Mouse (Mus musculus): ENCODE results near the gene Nav3. TPM values are rescaled to one million over a fixed set of nuclear protein-coding genes. Genes with fewer than 3 reads are reported as not detected.

Nav3 gene
- polyA plus RNA-seq, 1 experiment from 2014 or later, result 27.5 TPM

- no peaks in the 10 kb centered on the region for H3K27me3 ChIP-seq
- H3K9me3 ChIP-seq, result no peaks in the 10 kb centered on the region
- peak overlapping the region; percentile 85 for H3K27ac ChIP-seq (replicated peaks)
- ATAC-seq (ENCODE audit: low read depth), result peak; percentile 94
- no peak overlapping the region for H3K4me3 ChIP-seq
- WGBS, result 34% methylated on average over 11 of the region's 11 CpGs
- H3K4me2 ChIP-seq, result peak overlapping the region; percentile 24
- H3K9ac ChIP-seq, result peak overlapping the region; percentile 41; the same call in 1 of the 2 replicates
- peaks cover 30% of the 10 kb centered on the region for H3K4me1 ChIP-seq (replicated peaks)
- H3K36me3 ChIP-seq, result no peaks in the 10 kb centered on the region
These were observed 83.1 kb downstream of the Nav3 start for GRCm38 (mm10) chr10:110372724-110373455.

GRCm38 (mm10) chr10:110352148-110352547 is 103.9 kb downstream of the Nav3 start:
- Histone ChIP-seq H3K9ac (no peak overlapping the region), H3K4me1 (replicated peaks) (no peaks in the 10 kb centered on the region), H3K27ac (replicated peaks) (no peak overlapping the region), H3K4me3 (no peak overlapping the region), H3K36me3 (no peaks in the 10 kb centered on the region), H3K9me3 (no peaks in the 10 kb centered on the region), H3K4me2 (no peak overlapping the region), H3K27me3 (no peaks in the 10 kb centered on the region)
- WGBS, result 77% methylated on average over 7 of the region's 7 CpGs
- no peak for ATAC-seq (ENCODE audit: low read depth)

DNA sequence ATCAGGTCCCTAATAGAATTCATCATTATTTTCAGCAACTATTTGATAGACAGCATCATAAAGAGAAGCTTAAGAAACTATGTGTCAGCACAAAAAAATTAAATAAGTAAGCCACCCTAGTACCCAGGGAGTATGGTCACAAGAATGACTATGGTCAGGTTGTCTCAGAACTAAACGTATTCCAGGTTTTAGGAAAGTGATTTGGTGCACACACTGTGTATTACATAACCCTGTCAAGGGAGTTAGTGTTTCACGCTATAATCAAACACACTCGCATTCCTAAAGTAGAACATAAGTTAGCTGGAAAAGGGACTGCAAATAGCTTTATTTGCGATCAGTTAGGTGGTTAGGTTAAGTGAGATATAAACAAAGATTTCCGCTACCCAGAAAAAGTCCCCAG is 126.0 kb downstream of the Nav3 start:
- Histone ChIP-seq H3K27me3 (no peaks in the 10 kb centered on the region), H3K36me3 (no peaks in the 10 kb centered on the region), H3K27ac (replicated peaks) (no peak overlapping the region), H3K4me3 (no peak overlapping the region), H3K4me2 (no peak overlapping the region), H3K9ac (no peak overlapping the region), H3K4me1 (replicated peaks) (peaks cover 10% of the 10 kb centered on the region; the same call in 1 of the 2 replicates), H3K9me3 (no peaks in the 10 kb centered on the region)
- 85% methylated on average over 5 of the region's 5 CpGs for WGBS
- no peak for ATAC-seq (ENCODE audit: low read depth)

DNA sequence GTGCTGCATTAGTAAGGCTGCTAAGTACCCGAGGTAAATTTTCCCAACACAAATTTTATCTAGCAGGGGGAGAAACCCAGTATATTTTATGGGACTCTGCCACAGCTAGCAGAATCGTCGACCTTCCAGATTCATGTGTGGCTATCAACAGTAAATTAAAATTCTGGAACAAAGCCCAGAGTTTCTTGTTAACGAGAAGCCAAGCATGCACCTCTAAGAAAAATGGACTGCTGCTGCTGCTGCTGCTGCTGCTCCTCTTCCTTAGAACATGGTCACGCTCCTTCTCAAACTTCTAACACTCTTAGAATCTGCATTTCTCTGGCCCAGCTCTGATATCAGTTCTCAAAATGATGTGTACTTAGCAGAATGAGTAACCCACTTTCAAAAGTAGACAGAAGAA is 126.4 kb downstream of the Nav3 start:
- no peaks in the 10 kb centered on the region for H3K36me3 ChIP-seq
- H3K4me1 ChIP-seq (replicated peaks), result peaks cover 10% of the 10 kb centered on the region; the same call in 1 of the 2 replicates
- WGBS, result 29% methylated on average over 5 of the region's 5 CpGs
- H3K4me2 ChIP-seq, result no peak overlapping the region
- H3K4me3 ChIP-seq, result no peak overlapping the region
- peak overlapping the region; percentile 33; the same call in 1 of the 2 replicates for H3K27ac ChIP-seq (replicated peaks)
- no peaks in the 10 kb centered on the region for H3K9me3 ChIP-seq
- ATAC-seq (ENCODE audit: low read depth), result no peak
- H3K9ac ChIP-seq, result no peak overlapping the region
- no peaks in the 10 kb centered on the region for H3K27me3 ChIP-seq

GRCm38 (mm10) chr10:110322082-110322632 is 133.8 kb downstream of the Nav3 start:
- Histone ChIP-seq H3K27me3 (no peaks in the 10 kb centered on the region), H3K9ac (no peak overlapping the region), H3K4me3 (no peak overlapping the region), H3K4me2 (no peak overlapping the region), H3K9me3 (no peaks in the 10 kb centered on the region), H3K36me3 (no peaks in the 10 kb centered on the region), H3K27ac (replicated peaks) (peak overlapping the region; percentile 25), H3K4me1 (replicated peaks) (peaks cover 5% of the 10 kb centered on the region; the same call in 1 of the 2 replicates)
- WGBS, result 37% methylated on average over 6 of the region's 6 CpGs
- peak; percentile 53; the same call in 1 of the 2 replicates for ATAC-seq (ENCODE audit: low read depth)

GRCm38 (mm10) chr10:110317275-110317674 is 138.7 kb downstream of the Nav3 start:
- H3K4me1 ChIP-seq (replicated peaks), result peaks cover 12% of the 10 kb centered on the region
- no peak for ATAC-seq (ENCODE audit: low read depth)
- 0 out of 2 replicates have a peak, but pooled peaks cover 2% of the 10 kb centered on the region for H3K36me3 ChIP-seq
- H3K9me3 ChIP-seq, result no peaks in the 10 kb centered on the region
- H3K27me3 ChIP-seq, result no peaks in the 10 kb centered on the region
- no peak overlapping the region for H3K9ac ChIP-seq
- H3K4me2 ChIP-seq, result no peak overlapping the region
- 34% methylated on average over 5 of the region's 5 CpGs for WGBS
- no peak overlapping the region for H3K4me3 ChIP-seq
- H3K27ac ChIP-seq (replicated peaks), result no peak overlapping the region

GRCm38 (mm10) chr10:110314525-110314924 is 141.5 kb downstream of the Nav3 start:
- no peaks in the 10 kb centered on the region for H3K9me3 ChIP-seq
- no peak overlapping the region for H3K4me3 ChIP-seq
- ATAC-seq (ENCODE audit: low read depth), result peak; percentile 32; the same call in 1 of the 2 replicates
- no peak overlapping the region for H3K4me2 ChIP-seq
- H3K4me1 ChIP-seq (replicated peaks), result peaks cover 8% of the 10 kb centered on the region; the same call in 1 of the 2 replicates
- no peak overlapping the region for H3K9ac ChIP-seq
- H3K27ac ChIP-seq (replicated peaks), result no peak overlapping the region
- WGBS, result 59% methylated on average over 5 of the region's 5 CpGs
- no peaks in the 10 kb centered on the region for H3K27me3 ChIP-seq
- 0 out of 2 replicates have a peak, but pooled peaks cover 2% of the 10 kb centered on the region for H3K36me3 ChIP-seq

- 0 out of 2 replicates have a peak, but pooled peaks cover 2% of the 10 kb centered on the region for H3K36me3 ChIP-seq
- no peak overlapping the region for H3K9ac ChIP-seq
- no peaks in the 10 kb centered on the region for H3K9me3 ChIP-seq
- no peak overlapping the region for H3K4me3 ChIP-seq
- no peak for ATAC-seq (ENCODE audit: low read depth)
- 60% methylated on average over 7 of the region's 7 CpGs for WGBS
- H3K4me1 ChIP-seq (replicated peaks), result peaks cover 8% of the 10 kb centered on the region; the same call in 1 of the 2 replicates
- H3K4me2 ChIP-seq, result no peak overlapping the region
- H3K27me3 ChIP-seq, result no peaks in the 10 kb centered on the region
- H3K27ac ChIP-seq (replicated peaks), result peak overlapping the region; percentile 3; the same call in 1 of the 2 replicates
These were observed 142.0 kb downstream of the Nav3 start for GRCm38 (mm10) chr10:110313959-110314358.

DNA sequence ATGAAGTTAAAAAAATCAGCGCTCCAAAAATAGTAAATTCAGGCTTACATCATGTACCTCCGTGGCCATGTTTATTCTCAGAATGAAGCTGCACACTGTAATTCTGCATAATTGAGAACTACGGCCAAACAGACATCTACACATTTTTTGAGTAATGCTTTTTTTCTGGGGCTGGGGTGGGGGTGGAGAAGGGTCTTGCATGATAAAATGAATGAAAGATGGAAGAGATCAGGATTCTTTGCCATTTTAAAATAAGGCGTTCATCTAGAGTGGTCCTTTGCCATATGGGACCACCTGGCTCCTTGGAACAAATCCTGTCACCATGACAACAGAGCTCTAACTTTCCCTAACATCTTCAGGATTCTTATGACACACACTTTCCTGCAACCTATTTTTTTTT is 146.5 kb downstream of the Nav3 start:
- WGBS, result 84% methylated on average over 4 of the region's 4 CpGs
- Histone ChIP-seq H3K9me3 (no peaks in the 10 kb centered on the region), H3K36me3 (0 out of 2 replicates have a peak, but pooled peaks cover 2% of the 10 kb centered on the region), H3K27ac (replicated peaks) (no peak overlapping the region), H3K9ac (no peak overlapping the region), H3K27me3 (no peaks in the 10 kb centered on the region), H3K4me1 (replicated peaks) (peaks cover 5% of the 10 kb centered on the region; the same call in 1 of the 2 replicates), H3K4me3 (no peak overlapping the region), H3K4me2 (no peak overlapping the region)
- ATAC-seq (ENCODE audit: low read depth), result no peak

GRCm38 (mm10) chr10:110305609-110306008 is 150.4 kb downstream of the Nav3 start:
- Histone ChIP-seq H3K27ac (replicated peaks) (no peak overlapping the region), H3K9me3 (no peaks in the 10 kb centered on the region), H3K27me3 (no peaks in the 10 kb centered on the region), H3K4me1 (replicated peaks) (no peaks in the 10 kb centered on the region), H3K4me2 (no peak overlapping the region), H3K4me3 (no peak overlapping the region), H3K36me3 (no peaks in the 10 kb centered on the region), H3K9ac (no peak overlapping the region)
- no peak for ATAC-seq (ENCODE audit: low read depth)
- 83% methylated on average over 5 of the region's 5 CpGs for WGBS

DNA sequence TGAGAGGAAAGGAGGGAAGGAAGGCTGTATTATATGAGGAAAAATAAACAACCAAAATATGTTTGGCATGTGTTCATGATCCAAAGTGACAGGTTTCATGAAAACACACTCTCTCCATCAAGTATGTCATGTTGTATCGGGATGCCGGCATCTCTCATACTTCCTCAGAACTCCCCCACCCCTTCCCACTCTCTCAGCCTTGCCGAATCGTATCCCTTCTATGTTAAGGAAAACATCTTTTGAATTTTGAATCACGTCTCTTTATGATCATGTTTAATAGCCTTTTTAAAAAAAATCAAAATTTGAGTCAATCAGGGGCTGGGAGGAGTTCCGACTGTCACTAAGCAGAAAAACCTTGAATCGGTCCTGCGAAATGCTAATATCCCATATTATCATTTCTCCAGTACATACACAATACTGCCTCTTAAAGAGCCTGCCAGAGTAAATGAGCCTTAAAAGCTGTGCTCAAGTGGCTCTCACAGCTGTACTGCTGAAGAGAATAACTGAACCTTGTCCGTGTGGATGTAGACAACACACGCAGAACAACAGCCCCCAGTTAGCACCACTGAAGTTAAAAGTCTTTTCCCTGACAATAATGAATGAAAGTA is 165.9 kb downstream of the Nav3 start:
- ATAC-seq (ENCODE audit: low read depth), result no peak
- Histone ChIP-seq H3K4me2 (no peak overlapping the region), H3K9me3 (no peaks in the 10 kb centered on the region), H3K27me3 (no peaks in the 10 kb centered on the region), H3K4me3 (no peak overlapping the region), H3K27ac (replicated peaks) (0 out of 2 replicates have a peak overlapping the region, but pooled peaks have one; percentile 19), H3K9ac (no peak overlapping the region), H3K36me3 (no peaks in the 10 kb centered on the region), H3K4me1 (replicated peaks) (0 out of 2 replicates have a peak, but pooled peaks cover 5% of the 10 kb centered on the region)
- WGBS, result 77% methylated on average over 10 of the region's 10 CpGs

DNA sequence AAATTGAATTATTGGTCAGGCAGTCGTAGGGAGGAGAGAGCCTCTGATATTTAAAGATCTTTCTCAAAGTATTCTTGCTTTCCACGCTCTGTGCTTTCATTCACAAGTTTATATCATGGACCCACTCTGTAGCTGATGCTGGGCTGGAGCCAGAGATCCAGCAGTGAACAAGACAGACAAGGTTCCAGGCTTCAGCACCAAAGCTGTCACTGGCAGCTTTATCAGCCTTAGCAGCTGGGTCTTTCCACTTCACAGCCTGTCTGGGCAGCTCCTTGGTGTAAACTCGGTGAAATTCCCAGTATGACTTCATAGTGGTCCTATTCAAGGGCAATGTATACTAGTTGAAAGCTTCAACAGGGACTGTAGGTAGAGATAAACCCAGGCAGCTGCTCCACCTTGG is 172.1 kb downstream of the Nav3 start:
- Histone ChIP-seq H3K4me3 (no peak overlapping the region), H3K9me3 (no peaks in the 10 kb centered on the region), H3K27ac (replicated peaks) (no peak overlapping the region), H3K9ac (no peak overlapping the region), H3K4me2 (no peak overlapping the region), H3K36me3 (no peaks in the 10 kb centered on the region), H3K4me1 (replicated peaks) (no peaks in the 10 kb centered on the region), H3K27me3 (no peaks in the 10 kb centered on the region)
- no peak for ATAC-seq (ENCODE audit: low read depth)
- 85% methylated on average over 3 of the region's 3 CpGs for WGBS
